7 mouse cellular contexts compared by ENCODE assay signal in genomic region chr2:125263056-125263455, GRCm38 (mm10). TPM values are rescaled to one million over a fixed set of nuclear protein-coding genes. Genes with fewer than 3 reads are reported as not detected.
A peak's percentile ranks its signal among the peaks of the same experiment; 100 is the strongest.
DNase-seq lines count a peak whose midpoint lies in the region; ATAC-seq and TF ChIP-seq lines count a peak whose summit lies in the region.

No protein-coding gene starts in this region.

- peaks cover 7% of the 10 kb centered on the region for H3K4me1 ChIP-seq in limb, embryonic 14.5 days (ENCODE audit: control insufficient read depth, insufficient read depth, low read length)

- TF ChIP-seq POLR2A in limb, embryonic 14.5 days (IDR thresholded peaks at IDR 0.05; ENCODE audit: borderline replicate concordance, extremely low read depth, insufficient read depth, insufficient read length): no peak

- in situ Hi-C loops in Patski (cut with MboI; ENCODE audit: low pct_unique_long_range_greater_than_20kb): loop anchor here (5.0 kb wide), 1 partner anchor 344 kb away; no protein-coding TSS in a partner anchor

- no peak overlapping the region for H3K27ac ChIP-seq in left cerebral cortex, adult 2 months
- H3K27ac ChIP-seq in gastrocnemius, adult 2 months: peak overlapping the region; percentile 66
- no peak overlapping the region for H3K27ac ChIP-seq in limb, embryonic 14.5 days (replicated peaks; ENCODE audit: low read depth, low read length)

- peak; percentile 61 for TF ChIP-seq CTCF in left cerebral cortex, adult 2 months (IDR thresholded peaks at IDR 0.05)
- peak; percentile 77 for TF ChIP-seq CTCF in Patski (IDR thresholded peaks at IDR 0.05)
- peak; percentile 68 for TF ChIP-seq CTCF in gastrocnemius, adult 2 months (IDR thresholded peaks at IDR 0.05)

- no peak overlapping the region for H3K9ac ChIP-seq in limb, embryonic 14.5 days (ENCODE audit: low read depth, low read length, severe bottlenecking)

- POLR2A ChIA-PET in Patski (lab: Charles Lee): no interaction called here

- CTCF ChIA-PET in Patski (lab: Charles Lee): interaction anchor here (1.7 kb wide), 1 partner anchor 342 kb away, joined by 11 read pairs; no protein-coding TSS in a partner anchor

- no peak overlapping the region for H3K4me3 ChIP-seq in left cerebral cortex, adult 2 months
- H3K4me3 ChIP-seq in gastrocnemius, adult 2 months: peak overlapping the region; percentile 28
- H3K4me3 ChIP-seq in limb, embryonic 14.5 days (replicated peaks; ENCODE audit: low read length): no peak overlapping the region

- intact Hi-C loops in left cerebral cortex, adult 2 months (cut with DNase I): loop anchor here (1.0 to 5.0 kb wide), 4 partner anchors 40 to 469 kb away; no protein-coding TSS in a partner anchor
- intact Hi-C loops in left cerebral cortex, postnatal 10 days (cut with DNase I): loop anchor here (5.0 to 10.0 kb wide), 2 partner anchors 339 to 472 kb away; no protein-coding TSS in a partner anchor
- intact Hi-C loops in gastrocnemius, adult 2 months (cut with DNase I): loop anchor here (2.0 to 10.0 kb wide), 2 partner anchors 342 to 462 kb away; partner anchors contain the start of gene Shc4

- DNase-seq in left cerebral cortex, adult 2 months (ENCODE audit: extremely low spot score in 1 of 2, low spot score in 2 of 2): no peak
- no peak for DNase-seq in left cerebral cortex, postnatal 10 days (ENCODE audit: extremely low spot score in 1 of 2, low spot score in 2 of 2)
- no peak for DNase-seq in Patski (ENCODE audit: low read depth, low spot score)
- DNase-seq in gastrocnemius, adult 2 months: peak; percentile 64
- peak; percentile 78 for DNase-seq in limb, embryonic 14.5 days (ENCODE audit: low spot score)
- no peak for DNase-seq in thymus, postnatal 14 days
- no peak for DNase-seq in layer of hippocampus, postnatal 36 days

- H3K27me3 ChIP-seq in Patski: no peaks in the 10 kb centered on the region
- H3K27me3 ChIP-seq in limb, embryonic 14.5 days (ENCODE audit: control insufficient read depth, insufficient read depth, low read length): no peaks in the 10 kb centered on the region

- 20% methylated on average over 5 of the region's 5 CpGs for WGBS in limb, embryonic 14.5 days

- no peak overlapping the region for H3K4me2 ChIP-seq in limb, embryonic 14.5 days (replicated peaks; ENCODE audit: low read depth, low read length, severe bottlenecking)

- H3K9me3 ChIP-seq in limb, embryonic 14.5 days (ENCODE audit: control insufficient read depth, low read length): no peaks in the 10 kb centered on the region

- peaks cover 6% of the 10 kb centered on the region for H3K36me3 ChIP-seq in limb, embryonic 14.5 days (ENCODE audit: control insufficient read depth, insufficient read depth, low read length)

- no peak for ATAC-seq in Patski
- peak; percentile 49; the same call in 1 of the 2 replicates for ATAC-seq in limb, embryonic 14.5 days (ENCODE audit: low FRiP score, low read depth)

RNA-seq across cellular contexts. Expression of gene Dut, which starts 16.1 kb away (rescaled TPM):
- total RNA-seq in left cerebral cortex, adult 2 months (2021): 10 to 100 TPM; 23.7 to 26.7 TPM
- 10 to 100 TPM; 37.8 to 39.3 TPM for total RNA-seq in left cerebral cortex, postnatal 10 days (2021)
- 114 TPM for polyA plus RNA-seq in Patski (2021)
- total RNA-seq in gastrocnemius, adult 2 months (2021): 1 to 10 TPM; 7.0 to 7.3 TPM
- polyA plus RNA-seq in limb, embryonic 14.5 days (2012; rRNA removed): 74.7 and 101 TPM in 2 replicates
- polyA plus RNA-seq in limb, embryonic 14.5 days (2014; fragmentation: Nextera tagmentation; extraction: Ambion mirVana): 126 and 129 TPM in 2 replicates
- 10 to 100 TPM; 28.8 to 32.2 TPM for total RNA-seq in layer of hippocampus, postnatal 36 days (2021)

Comparison
In these comparisons a context has a peak if more than half of its experiments do, and no peak if none do; other contexts are left out.
1. DNase-seq: peak in gastrocnemius, adult 2 months (single experiment) and limb, embryonic 14.5 days (single experiment); none in left cerebral cortex, adult 2 months (0 of 2), left cerebral cortex, postnatal 10 days (0 of 2), Patski (single experiment), thymus, postnatal 14 days (single experiment) and layer of hippocampus, postnatal 36 days (0 of 2).
2. Peak in every context shown above with its lines, with median percentiles within 50 percentile points of each other: CTCF ChIP-seq.